In genomic region chr1:61423253-61423652, GRCm38 (mm10) we compare ENCODE assay signal across 23 mouse cellular contexts.
DNase-seq lines count a peak whose midpoint lies in the region; ATAC-seq and TF ChIP-seq lines count a peak whose summit lies in the region.
"Had no signal": no experiment of that assay in that cellular context is flagged by ENCODE, and none has a peak within 500 bp of the region (broad histone marks: within the 10 kb centered on the region; RNA-seq: fewer than 3 reads in every experiment).

No protein-coding gene starts in this region.

- H3ac ChIP-seq in C2C12 (ENCODE audit: control insufficient read depth, insufficient read length, low read depth) = no peak overlapping the region

- ATAC-seq in activated CD4-positive, CD25-positive, alpha-beta regulatory T cell, adult 4 months = peak; percentile 66
- no peak for ATAC-seq in granulocyte monocyte progenitor cell, adult 5-6 weeks (replicated peaks; ENCODE audit: poor library complexity, severe bottlenecking)
- ATAC-seq in forebrain, embryonic 12.5 days (ENCODE audit: low FRiP score) = no peak
- ATAC-seq: forebrain, embryonic 15.5 days; forebrain, postnatal 0 days; Patski had no signal

- no peak overlapping the region for H3K27ac ChIP-seq in forebrain, embryonic 12.5 days
- H3K27ac ChIP-seq: embryonic facial prominence, embryonic 10.5 days; embryonic facial prominence, embryonic 12.5 days; forebrain, embryonic 15.5 days had no signal

- no peaks in the 10 kb centered on the region for H3K79me2 ChIP-seq in C2C12 (ENCODE audit: control insufficient read depth, insufficient read depth)

- H3K27me3 ChIP-seq in C2C12 (ENCODE audit: control insufficient read depth, insufficient read depth, insufficient read length) = no peaks in the 10 kb centered on the region
- 0 out of 2 replicates have a peak, but pooled peaks cover 3% of the 10 kb centered on the region for H3K27me3 ChIP-seq in forebrain, embryonic 12.5 days
- H3K27me3 ChIP-seq: CH12.LX; embryonic facial prominence, embryonic 12.5 days; forebrain, embryonic 15.5 days had no signal

- no peak overlapping the region for H3K9ac ChIP-seq in forebrain, embryonic 12.5 days
- H3K9ac ChIP-seq: embryonic facial prominence, embryonic 12.5 days; forebrain, embryonic 15.5 days; forebrain, postnatal 0 days had no signal

- no peak overlapping the region for H3K4me3 ChIP-seq in C2C12 (ENCODE audit: insufficient read depth, poor library complexity, severe bottlenecking)
- no peak overlapping the region for H3K4me3 ChIP-seq in forebrain, embryonic 12.5 days (replicated peaks)
- H3K4me3 ChIP-seq: embryonic facial prominence, embryonic 10.5 days; embryonic facial prominence, embryonic 12.5 days; forebrain, embryonic 15.5 days had no signal

- no peak overlapping the region for H3K4me2 ChIP-seq in forebrain, embryonic 12.5 days
- H3K4me2 ChIP-seq: embryonic facial prominence, embryonic 12.5 days; forebrain, embryonic 15.5 days had no signal

- intact Hi-C loops in left cerebral cortex, postnatal 10 days (cut with DNase I) = no loop called here

- peaks cover 7% of the 10 kb centered on the region for H3K4me1 ChIP-seq in forebrain, embryonic 12.5 days
- H3K4me1 ChIP-seq: embryonic facial prominence, embryonic 12.5 days had no signal

- no peaks in the 10 kb centered on the region for H3K9me3 ChIP-seq in forebrain, embryonic 12.5 days
- H3K9me3 ChIP-seq: embryonic facial prominence, embryonic 10.5 days; embryonic facial prominence, embryonic 12.5 days; forebrain, embryonic 15.5 days had no signal

- no peak for TF ChIP-seq CTCF in C2C12 (IDR thresholded peaks at IDR 0.05; ENCODE audit: control insufficient read depth, insufficient read depth, insufficient read length)

- peak; percentile 8 for DNase-seq in CD4-positive, CD25-positive, alpha-beta regulatory T cell, adult 2 months (ENCODE audit: low read depth, low spot score)
- DNase-seq in left cerebral cortex, postnatal 10 days (ENCODE audit: extremely low spot score in 1 of 2, low spot score in 2 of 2) = no peak
- no peak for DNase-seq in adrenal gland, postnatal 14 days
- DNase-seq: adrenal gland, adult 2 months; adrenal gland, postnatal 10 days; adrenal gland, postnatal 36 days; B cell, adult 2 months; cerebellum, adult 11-12 months; cerebellum, adult 2 months; cerebellum, adult 9-10 months; cerebellum, postnatal 10 days; cerebellum, postnatal 25 days; forebrain, postnatal 0 days had no signal

- no peaks in the 10 kb centered on the region for H3K36me3 ChIP-seq in C2C12 (ENCODE audit: control insufficient read depth, insufficient read depth)
- H3K36me3 ChIP-seq in forebrain, embryonic 12.5 days (replicated peaks) = no peaks in the 10 kb centered on the region
- H3K36me3 ChIP-seq: embryonic facial prominence, embryonic 10.5 days; embryonic facial prominence, embryonic 12.5 days; forebrain, embryonic 15.5 days; G1E had no signal

- no peaks in the 10 kb centered on the region for H3K79me3 ChIP-seq in C2C12 (ENCODE audit: low read depth)

TF ChIP-seq in C2C12, 6 proteins besides CTCF, POLR2A, EP300 and RAD21:
- TF ChIP-seq FOSL1 (IDR thresholded peaks at IDR 0.05; ENCODE audit: insufficient read depth, low read length, poor library complexity, severe bottlenecking) (peak; percentile 23), CEBPB (IDR thresholded peaks at IDR 0.05; ENCODE audit: low read depth) (no peak), MYOD1 (IDR thresholded peaks at IDR 0.05; ENCODE audit: control insufficient read depth, insufficient read length, low read depth) (peak; percentile 12)
